Mouse (Mus musculus) G1E (cell line): Measurements from ENCODE around the gene Lrrc26.

Experiments used
- CTCF ChIP-seq: IDR thresholded peaks from 2 replicates; pipeline ENCODE4 v1.5.1; 2012; ENCODE audit warnings: low read depth, low read length, inconsistent platforms, mixed read lengths
- GATA1 ChIP-seq: IDR thresholded peaks from 2 replicates; pipeline ENCODE4 v1.6.1; 2012; ENCODE audit warnings: borderline replicate concordance, low read length, inconsistent platforms, mixed read lengths
- POLR2AphosphoS5 ChIP-seq: IDR thresholded peaks from 2 replicates; pipeline ENCODE4 v1.6.1; 2012; ENCODE audit warnings: low read depth, low read length, inconsistent platforms; ENCODE audit not compliant: insufficient replicate concordance
- TAL1 ChIP-seq: conservative IDR thresholded peaks from 2 replicates; pipeline ENCODE4 v1.6.1; 2012; ENCODE audit warnings: low read depth, low read length, inconsistent platforms, mixed read lengths

DNA sequence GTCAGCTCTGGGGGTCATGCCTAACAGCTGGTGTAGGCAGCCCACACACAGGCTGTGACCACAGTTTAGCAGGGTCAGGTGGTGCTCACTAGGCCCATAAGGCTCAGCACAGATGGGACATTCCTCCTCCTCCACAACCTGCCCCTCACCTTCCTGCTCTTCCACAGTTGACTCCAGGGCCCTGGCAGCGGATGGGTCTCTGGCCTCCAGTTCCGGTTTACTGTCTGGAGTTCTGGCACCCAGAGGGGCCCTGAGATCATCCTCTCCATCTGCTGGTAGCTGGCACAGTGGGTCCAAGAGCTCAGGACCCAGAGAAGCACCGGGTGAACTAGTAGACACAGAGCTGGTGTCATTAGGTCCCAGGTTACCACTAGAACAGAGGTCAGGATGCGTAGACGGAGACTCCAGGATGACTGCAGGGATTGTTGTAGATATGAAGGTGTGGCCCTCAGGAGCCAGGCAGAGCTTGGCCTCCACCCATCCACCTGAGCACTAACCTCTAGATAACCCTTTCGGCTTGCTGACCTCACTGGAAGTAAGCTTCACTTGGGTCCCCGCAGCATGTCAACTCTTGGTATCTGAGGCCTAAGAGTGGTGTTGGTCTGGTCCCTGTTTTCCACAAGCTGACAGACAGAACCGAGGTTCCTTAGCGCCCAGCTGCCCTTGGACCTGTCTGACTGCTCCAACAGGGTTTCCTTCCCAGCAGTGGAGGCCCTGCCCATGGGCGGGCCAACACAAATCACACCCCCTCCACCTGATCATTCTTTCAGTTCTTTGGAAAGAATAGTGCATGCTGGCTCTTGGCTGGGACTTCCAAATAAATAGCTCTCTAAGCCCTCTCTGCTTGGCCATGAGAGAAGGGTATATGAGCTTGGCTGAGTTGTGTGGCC lies 43.3 kb upstream of the Lrrc26 start, which contains the start of gene AL732309.1:
- TF ChIP-seq CTCF = no peak
- TF ChIP-seq TAL1 = no peak
- no peak for TF ChIP-seq POLR2AphosphoS5
- no peak for TF ChIP-seq GATA1
